Mouse (Mus musculus) liver, adult 2 months (tissue): ENCODE measurements at regions not wholly inside any gene's neighbourhood (a gene's known extent, or its start where the extent isn't known, plus 50 kb on each side); places are given as distances from the start of the nearest gene placed in this dataset.
A peak's percentile ranks its signal among the peaks of the same experiment; 100 is the strongest.

ENCODE experiments used
- DNase-seq: peaks from one replicate; pipeline ENCODE4 v3.0.0-alpha.2; 2011; ENCODE audit warnings: low read depth, low spot score; ENCODE audit errors: extremely low read depth
- H3K27ac ChIP-seq: fragments of 200-500 bp; replicated peaks from 2 replicates; pipeline ENCODE4 v1.5.1; 2012; ENCODE audit warnings: low read depth, mild to moderate bottlenecking, control low read depth, inconsistent platforms, low read length; ENCODE audit not compliant: insufficient read depth
- H3K27me3 ChIP-seq: fragments of 200-500 bp; 2 replicates; pipeline ENCODE4 v1.6.1; 2012; ENCODE audit warnings: mild to moderate bottlenecking, moderate library complexity, low read length, inconsistent platforms; ENCODE audit not compliant: control insufficient read depth, insufficient read depth
- H3K36me3 ChIP-seq: fragments of 200-500 bp; 2 replicates; pipeline ENCODE4 v1.6.1; 2012; ENCODE audit warnings: low read length, inconsistent platforms; ENCODE audit not compliant: control insufficient read depth, insufficient read depth
- H3K4me1 ChIP-seq: fragments of 200-500 bp; 2 replicates; pipeline ENCODE4 v1.6.1; 2011; ENCODE audit warnings: low read length; ENCODE audit not compliant: control insufficient read depth, insufficient read depth
- H3K4me3 ChIP-seq: fragments of 200-500 bp; 2 replicates; pipeline ENCODE4 v1.5.1; 2011; ENCODE audit warnings: low read depth, mild to moderate bottlenecking, control low read depth, low read length, moderate library complexity; ENCODE audit not compliant: insufficient read depth
- H3K79me2 ChIP-seq: fragments of 200-500 bp; 2 replicates; pipeline ENCODE4 v1.6.1; 2012; ENCODE audit warnings: inconsistent platforms, mild to moderate bottlenecking, low read length, moderate library complexity; ENCODE audit not compliant: control insufficient read depth, insufficient read depth
- H3K9ac ChIP-seq: fragments of 200-500 bp; 2 replicates; pipeline ENCODE4 v1.6.1; 2012; ENCODE audit warnings: low read depth, mild to moderate bottlenecking, control low read depth, inconsistent platforms, low read length
- CTCF ChIP-seq: fragments of 200-500 bp; IDR thresholded peaks from 2 replicates; pipeline ENCODE4 v1.5.1; 2011; ENCODE audit warnings: low read depth, low read length, control low read depth
- POLR2A ChIP-seq: fragments of 200-500 bp; IDR thresholded peaks from 2 replicates; pipeline ENCODE4 v1.6.1; 2011; ENCODE audit warnings: low read length, control low read depth; ENCODE audit not compliant: insufficient read depth; ENCODE audit errors: extremely low read depth
- WGBS: fragments of 180-500 bp; shearing (Covaris S2); methylation state at CpG from one replicate; pipeline ENCODE4 v1.1.7; 2018; 5-methylcytosine and 5-hydroxymethylcytosine counted together

GRCm38 (mm10) chr1:67640353-67640752 is 517.5 kb downstream of the Cps1 start:
- Histone ChIP-seq H3K4me3 (no peak overlapping the region), H3K36me3 (no peaks in the 10 kb centered on the region), H3K79me2 (no peaks in the 10 kb centered on the region), H3K27me3 (no peaks in the 10 kb centered on the region), H3K9ac (no peak overlapping the region), H3K27ac (no peak overlapping the region), H3K4me1 (no peaks in the 10 kb centered on the region)
- TF ChIP-seq CTCF = peak; percentile 71
- TF ChIP-seq POLR2A = no peak
- peak; percentile 30 for DNase-seq
- 19% methylated on average over 9 of the region's 9 CpGs for WGBS

- TF ChIP-seq POLR2A (no peak), CTCF (no peak)
- 63% methylated on average over 6 of the region's 6 CpGs for WGBS
These were observed 517.9 kb downstream of the Cps1 start for GRCm38 (mm10) chr1:67640766-67641165.

GRCm38 (mm10) chr1:67643627-67644026 is 520.8 kb downstream of the Cps1 start:
- no peak for TF ChIP-seq POLR2A
- no peak for TF ChIP-seq CTCF
- H3K36me3 ChIP-seq = no peaks in the 10 kb centered on the region
- no peak overlapping the region for H3K9ac ChIP-seq
- H3K27ac ChIP-seq = no peak overlapping the region
- DNase-seq = no peak
- H3K4me1 ChIP-seq = no peaks in the 10 kb centered on the region
- WGBS = 50% methylated on average over 4 of the region's 4 CpGs
- no peaks in the 10 kb centered on the region for H3K79me2 ChIP-seq
- H3K4me3 ChIP-seq = no peak overlapping the region
- no peaks in the 10 kb centered on the region; the same call in 1 of the 2 replicates for H3K27me3 ChIP-seq

More at GRCm38 (mm10) chr1:67640766-67641165, 517.9 kb downstream of the Cps1 start:
- Histone ChIP-seq H3K27me3 (no peaks in the 10 kb centered on the region), H3K79me2 (no peaks in the 10 kb centered on the region), H3K9ac (no peak overlapping the region), H3K4me3 (no peak overlapping the region), H3K4me1 (no peaks in the 10 kb centered on the region), H3K36me3 (no peaks in the 10 kb centered on the region), H3K27ac (no peak overlapping the region)
- DNase-seq = no peak
